Mouse (Mus musculus) kidney, postnatal 14 days (tissue): ENCODE results near the gene Cfap20.

ENCODE experiments used
- DNase-seq: peaks from one replicate; pipeline ENCODE4 v3.0.0; 2022; ENCODE audit warnings: mixed read lengths

The Cfap20 gene

DNA sequence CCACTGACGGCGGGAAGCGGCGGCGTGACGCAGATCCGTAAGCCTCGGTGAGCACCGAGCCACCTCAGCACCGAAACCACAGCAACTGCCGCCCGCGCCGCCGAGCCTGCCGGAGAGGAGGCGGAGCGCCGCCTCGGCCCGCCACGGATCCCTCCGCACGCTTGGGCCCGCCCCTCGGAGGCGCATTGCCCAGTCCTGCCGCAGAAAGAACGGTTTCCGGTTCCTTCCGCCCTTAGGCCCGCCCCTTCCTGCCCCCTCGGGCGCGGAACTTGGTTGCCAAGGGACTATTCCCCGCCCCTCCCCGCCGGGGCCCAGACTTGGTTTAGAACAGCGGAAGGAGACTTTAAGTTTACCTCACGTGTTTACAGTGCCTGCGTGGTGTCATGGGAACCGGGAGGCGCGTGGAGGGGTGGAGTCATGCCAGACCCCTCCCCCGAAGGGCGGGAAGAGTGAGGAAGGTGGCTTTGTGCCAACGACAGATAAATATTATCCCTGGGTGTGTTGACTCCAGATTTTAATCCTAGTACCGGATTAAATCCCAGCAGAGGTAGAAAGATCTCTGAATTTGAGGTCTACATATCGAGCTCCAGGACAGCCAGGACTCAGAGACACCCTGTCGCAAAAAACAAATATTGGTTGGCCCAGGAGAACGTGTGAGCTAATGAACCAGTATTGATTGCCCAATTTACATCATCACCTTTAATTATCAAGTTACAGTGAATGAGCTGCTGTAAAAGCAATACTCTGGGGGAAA, at the start of gene Cfap20:
Gene Cfap20 (minus strand): TSS at position 184 of the 754 bp plus-strand sequence.
- DNase-seq = peak; percentile 100

DNA sequence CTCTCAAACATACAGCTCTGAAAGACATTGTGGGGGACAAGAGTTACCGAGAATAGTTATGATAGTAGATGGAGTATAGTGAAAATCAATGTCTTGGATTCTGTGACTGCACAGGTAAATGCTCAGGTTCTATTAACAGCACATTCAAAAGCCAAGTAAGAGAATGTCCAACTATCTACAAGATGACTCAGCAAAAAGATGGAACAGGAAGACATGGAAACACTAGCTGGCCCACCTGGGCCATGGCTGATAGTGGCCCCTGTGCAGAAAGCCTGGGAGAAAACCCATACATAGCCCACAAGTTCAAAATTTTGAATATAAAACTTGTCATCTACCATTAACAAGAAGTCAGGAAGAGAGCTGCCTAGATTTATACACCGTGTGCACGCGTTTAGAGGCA, 35.3 kb upstream of the Cfap20 start:
- no peak for DNase-seq

DNA sequence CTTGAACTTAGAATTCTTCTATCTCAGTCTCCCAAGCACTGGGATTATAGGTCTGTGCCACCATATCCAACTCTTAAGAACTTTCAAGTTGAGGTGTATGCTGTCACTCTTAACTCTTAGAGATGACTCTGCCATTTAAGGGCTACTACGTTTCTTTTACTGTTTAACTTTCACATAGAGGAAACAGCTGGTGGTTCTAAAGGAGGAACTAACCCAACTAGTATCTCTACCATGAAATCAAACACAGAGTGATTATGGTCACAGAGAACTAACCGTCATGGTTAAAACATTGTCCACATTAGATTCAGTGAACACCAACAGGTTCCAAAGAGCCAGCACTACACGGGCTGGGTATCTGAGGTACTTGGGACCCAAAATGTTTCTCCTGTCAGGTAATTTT, 34.3 kb upstream of the Cfap20 start:
- DNase-seq = no peak

DNA sequence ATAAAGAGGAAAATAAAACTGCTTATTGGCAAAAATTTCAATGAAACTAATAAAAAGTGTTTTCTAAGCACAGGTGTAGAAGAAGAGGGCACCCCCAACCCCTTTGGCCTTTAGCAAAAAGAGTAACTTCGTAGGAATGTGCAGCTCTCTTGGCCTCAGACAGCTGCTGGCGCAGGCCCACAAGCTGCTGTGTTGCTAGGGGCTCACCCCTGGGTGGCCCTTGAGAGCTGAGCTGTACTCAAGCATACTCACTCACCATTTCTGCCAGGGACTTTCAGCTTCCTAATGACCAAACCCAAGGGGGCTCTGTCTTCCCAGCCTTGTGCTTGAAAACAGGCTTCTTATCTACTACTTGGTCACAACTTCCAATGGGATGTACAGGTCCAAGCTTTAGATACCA, 31.9 kb upstream of the Cfap20 start:
- no peak for DNase-seq

DNA sequence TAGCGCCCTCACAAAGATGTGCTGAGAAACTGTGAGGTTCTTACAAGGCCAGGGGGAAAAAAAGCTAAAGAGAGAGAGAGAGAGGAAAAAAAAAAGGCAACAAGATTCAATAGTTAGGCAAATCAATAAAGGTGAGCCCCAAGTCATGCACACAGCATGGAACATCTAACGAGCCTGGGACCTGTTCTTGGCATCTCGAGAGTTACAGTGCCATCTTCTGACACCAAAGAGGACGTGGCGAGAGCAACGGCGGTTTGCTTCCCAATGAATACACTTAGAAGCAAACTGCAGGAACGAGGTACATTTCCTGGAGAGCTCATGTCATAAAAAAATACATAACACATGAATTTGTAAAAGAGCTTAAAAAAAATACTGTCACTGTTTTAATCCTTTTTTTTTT, 17.8 kb upstream of the Cfap20 start:
- DNase-seq = no peak

DNA sequence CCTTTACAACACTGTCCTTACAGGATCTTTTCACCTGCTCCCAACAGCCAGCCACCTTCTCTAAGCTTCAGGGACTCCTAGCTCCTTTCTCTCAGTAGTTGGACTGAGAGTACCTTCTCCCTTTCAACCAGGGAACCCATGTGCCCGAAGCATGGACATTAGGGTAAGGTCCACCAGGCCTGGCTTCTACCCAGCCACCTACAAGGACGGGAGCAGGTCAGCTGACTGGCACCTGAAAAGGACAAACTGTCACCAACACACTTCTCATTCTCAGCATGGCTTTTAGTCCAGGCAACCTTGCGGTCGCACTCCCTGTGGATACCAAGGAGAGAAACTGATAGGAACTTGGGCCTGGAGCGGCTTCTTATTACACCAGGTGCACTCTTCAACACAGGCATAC, 15.6 kb upstream of the Cfap20 start:
- DNase-seq = peak; percentile 58

DNA sequence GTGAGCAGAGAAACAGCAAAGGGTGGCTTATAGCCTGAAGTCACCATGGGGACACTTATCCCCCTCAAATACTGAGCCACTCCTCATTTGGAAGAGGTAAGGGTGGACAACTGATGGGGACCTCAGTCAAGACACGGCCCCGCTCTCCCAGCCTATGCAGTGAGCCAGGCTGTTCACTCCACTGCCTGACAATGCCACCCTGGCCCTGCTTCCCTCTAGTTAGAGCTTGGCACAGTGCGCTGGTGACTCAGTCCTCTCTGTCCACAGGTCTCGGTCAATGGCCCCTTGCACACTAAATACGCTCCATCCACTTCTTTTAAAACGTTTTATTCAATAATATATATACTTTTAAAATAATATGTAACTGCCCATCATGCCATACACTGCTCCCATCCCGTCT, 13.0 kb upstream of the Cfap20 start:
- DNase-seq = no peak

DNA sequence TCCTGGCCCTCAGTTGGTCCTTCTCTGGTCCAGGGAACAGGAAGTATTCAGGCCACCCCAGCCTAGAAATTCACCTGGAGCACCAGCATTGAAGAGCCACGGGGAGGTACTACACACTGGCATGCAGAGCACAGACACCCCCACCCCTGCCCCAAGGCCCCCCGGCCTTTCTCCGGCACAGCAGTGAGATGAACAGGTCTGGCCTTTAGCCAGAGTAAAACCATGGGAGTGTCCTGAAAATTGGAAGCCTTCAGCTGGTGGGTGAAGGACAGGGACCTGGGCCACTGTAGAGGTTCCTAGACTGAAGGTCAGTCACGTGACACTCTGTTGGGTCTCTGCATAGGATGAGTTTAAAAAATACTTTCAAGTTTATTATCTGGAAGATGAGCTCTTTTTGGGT, 10.4 kb upstream of the Cfap20 start:
- DNase-seq = no peak

DNA sequence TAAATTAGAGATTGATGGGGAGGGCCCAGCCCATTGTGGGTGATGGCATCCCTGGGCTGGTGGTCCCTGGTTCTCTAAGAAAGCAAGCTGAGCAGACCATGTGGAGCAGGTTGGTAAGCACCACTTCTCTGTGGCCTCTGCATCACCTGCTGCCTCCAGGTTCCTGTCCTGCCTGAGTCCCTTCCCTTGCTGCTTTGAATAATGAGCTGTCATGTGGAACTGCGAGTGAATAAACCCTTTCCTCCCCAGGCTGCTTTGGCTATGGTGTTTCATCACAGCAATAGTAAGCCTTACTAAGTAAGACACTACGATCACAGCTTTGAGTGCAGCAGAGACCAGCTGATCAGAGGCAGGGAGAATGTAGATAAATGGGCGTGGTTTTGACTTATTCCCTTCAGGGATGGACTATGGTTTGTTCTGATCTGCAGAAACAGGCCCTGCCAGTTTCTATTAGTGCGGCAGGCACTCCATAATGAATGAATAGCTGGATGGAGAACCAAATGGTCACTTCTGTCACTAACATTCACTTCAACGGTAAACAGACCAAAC, 6.9 kb upstream of the Cfap20 start:
- DNase-seq = no peak

DNA sequence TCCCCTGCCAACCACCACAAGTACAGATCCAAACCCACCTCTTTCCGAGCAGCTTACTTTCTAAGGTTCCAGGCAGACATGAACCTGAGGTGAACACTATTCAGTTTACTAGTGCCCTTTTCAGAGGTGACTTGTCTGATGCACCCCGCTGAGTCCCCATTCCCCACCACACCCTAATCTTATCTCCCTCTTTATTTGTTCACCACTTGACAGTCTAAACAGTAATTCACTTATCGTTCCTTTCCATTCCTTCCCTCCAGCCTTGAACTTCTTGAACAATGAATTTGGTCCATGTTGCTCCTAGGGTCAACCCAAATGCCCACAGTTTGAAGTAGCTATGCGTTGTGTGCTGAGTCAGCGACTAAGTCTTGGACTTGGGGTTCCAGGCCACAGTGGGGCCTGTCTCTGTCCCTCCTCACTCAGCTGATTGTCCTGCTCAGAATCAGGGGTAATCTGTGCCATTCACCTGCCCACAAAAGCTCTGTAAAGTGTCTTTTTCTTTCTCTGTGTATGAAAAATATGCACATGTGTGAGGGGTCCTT, 5.6 kb upstream of the Cfap20 start:
- DNase-seq = no peak

DNA sequence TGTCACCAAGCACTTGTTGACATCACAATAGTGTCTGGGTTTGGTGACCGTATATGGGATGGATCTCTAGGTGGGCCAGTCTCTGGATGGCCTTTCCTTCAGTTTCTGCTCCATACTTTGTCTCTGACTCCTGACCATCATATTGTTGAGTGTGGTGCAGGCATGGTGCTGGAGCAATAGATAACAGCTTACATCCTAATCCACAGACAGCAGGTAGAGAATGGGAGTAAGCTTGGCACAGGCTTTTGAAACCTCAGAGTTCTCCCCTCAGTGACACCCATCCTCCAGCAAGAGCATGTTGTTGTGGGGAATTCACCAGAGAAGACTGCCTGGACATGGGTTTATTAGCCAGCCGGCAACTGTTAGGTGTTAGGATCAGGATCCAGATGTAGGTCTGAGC, 4.8 kb upstream of the Cfap20 start:
- DNase-seq = no peak

DNA sequence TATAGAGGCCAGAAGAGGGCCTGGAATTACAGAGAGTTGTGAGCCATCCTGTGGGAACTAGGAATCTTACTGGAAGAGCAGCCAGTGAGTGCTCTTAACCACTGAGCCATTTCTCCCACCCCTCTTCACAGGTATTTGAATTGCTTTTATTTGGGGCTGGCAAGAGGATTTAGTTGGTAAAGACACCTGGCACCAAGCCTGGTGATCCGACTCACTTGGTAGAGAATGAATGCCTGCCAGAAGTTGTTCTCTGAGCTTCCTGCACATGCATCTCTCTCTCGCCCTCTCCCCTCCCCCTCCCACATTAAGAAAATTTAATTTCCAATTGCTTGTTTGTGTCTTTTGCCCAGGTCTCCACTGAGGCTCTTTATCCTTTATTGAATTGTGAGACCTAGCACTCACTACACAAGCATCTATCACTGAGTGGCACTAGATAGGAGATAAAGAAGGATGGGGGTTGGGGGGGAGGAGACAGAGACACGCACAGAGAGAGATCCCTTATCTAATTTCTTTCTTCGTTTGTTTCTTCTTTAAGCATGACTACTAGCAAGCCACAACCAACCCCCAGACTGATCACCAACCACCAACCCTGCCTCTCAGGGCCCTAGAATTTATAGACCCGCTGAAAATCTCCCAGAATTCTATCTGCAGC, 2.8 kb upstream of the Cfap20 start:
- DNase-seq = no peak

DNA sequence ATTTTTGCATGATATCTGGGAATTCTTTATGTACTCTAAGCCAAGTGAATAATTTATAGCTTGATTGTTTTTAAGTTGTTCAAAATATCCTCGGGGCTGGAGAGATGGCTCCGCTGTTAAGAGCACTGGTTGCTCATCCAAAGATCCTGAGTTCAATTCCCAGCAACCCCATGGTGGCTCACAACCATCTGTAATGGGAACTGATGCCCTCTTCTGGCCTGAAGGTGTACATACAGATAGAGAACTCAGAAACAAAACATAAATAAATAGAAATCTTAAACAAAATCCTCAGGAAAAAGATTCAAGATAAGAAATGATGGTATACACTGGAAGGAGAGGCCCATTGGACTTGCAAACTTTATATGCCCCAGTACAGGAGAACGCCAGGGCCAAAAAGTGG, 1.3 kb upstream of the Cfap20 start:
- DNase-seq = no peak

DNA sequence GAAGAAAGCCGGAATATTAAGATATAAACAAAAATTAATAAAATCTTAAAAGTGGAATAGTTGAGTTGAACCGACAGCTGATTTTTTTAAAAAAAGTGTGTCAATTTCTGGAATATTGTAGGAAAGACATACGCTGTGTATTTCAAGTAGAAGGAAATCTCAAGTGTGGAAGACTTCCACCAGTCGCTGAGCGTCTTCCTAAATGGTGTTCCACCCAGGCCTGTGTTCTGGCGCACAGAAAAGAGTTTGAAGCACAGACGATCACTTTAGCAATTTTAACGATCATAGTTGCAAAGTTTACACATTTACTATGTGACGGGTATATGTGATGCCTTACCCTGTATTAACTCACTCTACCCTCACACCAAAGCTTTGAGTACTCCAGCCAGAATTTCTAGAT, 802 bp upstream of the Cfap20 start:
- DNase-seq = no peak

DNA sequence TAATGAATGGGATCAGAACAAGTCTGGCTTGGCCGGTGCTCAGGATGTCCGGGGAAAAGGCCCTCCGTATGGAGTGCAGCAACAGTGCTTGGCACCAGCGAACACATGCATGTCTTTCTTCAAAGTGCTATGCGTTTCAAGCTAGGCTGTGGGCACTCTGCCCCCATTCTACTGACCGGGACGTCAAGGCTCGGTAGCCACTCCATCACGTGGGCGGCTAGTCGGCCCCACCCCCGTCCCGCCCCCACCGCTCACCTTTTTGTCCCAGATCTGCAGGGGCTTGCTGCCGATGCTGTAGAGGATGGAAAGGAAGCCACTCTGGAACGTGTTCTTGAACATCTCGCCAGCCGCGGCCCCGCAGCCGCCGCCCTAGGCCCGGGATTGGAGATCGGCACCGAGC, 436 bp downstream of the Cfap20 start:
- no peak for DNase-seq

DNA sequence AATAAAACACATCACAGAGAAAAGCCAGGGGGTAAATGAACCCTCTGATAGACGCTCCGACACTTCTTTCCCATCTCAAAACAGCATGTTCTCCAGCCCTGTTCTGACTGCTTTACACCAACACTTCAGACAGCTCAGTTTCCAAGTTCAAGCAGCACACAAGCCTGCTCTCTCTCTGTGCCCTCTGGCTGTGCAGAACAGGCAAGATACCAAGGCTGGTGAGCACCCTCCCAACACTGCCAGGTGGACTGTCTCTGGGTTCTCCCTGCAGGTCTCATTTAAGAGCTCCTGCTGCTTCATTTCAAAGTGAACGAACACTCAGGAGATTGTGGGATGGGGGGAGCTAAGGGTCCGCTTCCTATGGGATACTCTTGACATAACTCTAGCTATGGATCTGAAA, 1.5 kb downstream of the Cfap20 start:
- DNase-seq = no peak

DNA sequence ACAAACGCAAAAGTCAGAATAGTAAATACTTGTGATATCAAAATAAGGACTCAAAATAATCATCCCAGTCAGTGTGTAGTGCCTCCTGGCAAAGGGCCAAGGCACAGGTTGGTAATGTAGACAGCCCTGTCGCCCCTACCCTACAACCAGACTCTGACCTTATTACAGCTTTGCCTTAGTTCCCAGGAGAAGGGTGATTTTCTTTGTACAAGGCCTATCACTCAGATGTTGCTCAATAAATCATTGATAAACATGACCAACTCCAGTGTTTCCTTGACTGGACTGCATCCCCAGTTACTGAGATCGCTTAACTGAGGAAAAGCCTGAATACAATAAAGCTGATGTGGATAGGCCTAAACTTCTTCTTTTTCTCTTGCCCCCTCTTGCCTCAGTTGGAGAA, 2.2 kb downstream of the Cfap20 start:
- no peak for DNase-seq

DNA sequence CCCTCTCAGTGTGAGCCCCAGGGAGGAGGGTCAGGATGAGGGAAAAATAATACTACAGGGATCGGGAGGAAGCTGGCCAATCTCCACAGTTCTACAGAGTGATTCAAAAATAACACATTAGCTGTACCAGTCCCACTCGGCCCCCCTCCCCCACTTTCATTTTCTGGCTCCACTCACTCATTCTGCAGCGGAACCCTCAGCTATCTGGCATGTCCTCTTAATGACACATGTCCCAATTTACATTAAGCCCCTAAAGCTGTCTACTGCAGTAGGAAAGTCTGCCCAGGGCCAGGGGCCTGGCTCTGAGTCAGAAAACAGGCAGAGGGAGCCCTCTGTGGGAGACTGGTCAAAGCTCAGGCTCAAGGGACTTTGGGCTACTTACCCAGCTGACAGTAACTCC, 4.7 kb downstream of the Cfap20 start:
- DNase-seq = peak; percentile 80

DNA sequence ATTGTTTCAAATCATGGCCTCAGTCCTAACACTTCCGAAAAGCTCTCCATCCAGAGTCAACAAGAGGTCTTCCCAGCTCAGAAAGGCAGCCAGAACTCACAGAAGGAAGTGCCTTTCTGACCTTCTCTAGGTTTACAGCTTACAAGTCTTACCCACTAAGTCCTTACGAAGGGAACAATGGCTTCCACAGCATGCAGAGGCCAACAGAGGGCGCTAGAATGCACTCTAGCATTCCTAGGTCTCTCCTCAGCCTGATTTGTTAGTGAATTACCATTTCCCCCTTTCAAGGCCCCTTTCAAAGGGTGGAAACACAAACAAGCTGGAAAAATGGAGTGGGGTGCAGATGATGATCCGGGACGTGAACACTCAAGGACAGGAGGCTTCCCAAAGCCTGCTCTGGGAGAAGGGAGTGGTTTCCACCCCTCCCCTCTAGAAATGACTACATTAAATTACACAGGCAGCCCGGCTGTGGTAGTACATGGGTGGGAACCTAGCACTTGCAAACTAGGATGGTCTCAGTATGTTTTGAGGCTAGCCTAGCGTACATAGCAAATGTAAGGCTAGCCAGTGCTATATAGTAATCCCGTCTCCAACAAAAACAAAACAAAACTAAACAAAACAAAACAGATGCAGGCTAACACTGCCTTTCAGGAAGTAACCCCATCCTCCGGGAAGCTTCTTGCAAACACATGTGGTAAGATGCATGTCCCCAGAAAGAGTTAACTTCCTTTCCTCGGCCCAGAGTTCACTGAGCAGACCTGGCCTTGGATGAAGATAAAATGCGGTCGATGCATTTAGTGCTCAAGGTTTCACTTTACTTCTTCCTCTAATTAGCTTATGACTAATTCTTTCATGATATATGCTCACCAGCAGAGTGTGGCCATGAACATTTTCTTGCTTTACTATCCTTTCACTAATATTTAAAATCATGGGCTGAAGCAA, 6.8 kb downstream of the Cfap20 start:
- peak; percentile 83 for DNase-seq

DNA sequence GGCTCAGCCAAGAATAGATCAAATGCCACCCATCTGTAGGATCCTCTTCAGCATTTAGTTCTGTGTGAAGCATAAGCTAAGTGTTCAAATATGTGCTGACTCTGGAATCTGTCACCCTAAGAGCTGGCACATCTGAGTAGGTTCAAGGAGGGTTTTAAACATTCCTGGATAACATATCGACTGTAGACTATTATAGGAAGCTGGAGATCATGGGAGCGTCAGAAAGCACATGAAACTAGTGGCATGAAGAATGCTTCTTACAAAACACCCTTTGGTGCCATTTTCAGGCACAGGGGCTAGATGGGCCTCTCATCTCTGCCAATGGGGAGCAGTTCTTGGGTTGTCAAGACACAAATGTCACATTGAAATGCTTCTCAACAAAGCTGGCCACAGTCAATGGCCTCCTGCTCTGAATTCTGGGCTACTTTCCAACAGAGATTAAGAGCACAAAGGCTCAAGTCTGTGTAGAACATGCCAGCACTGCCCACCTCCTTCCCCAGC, 7.8 kb downstream of the Cfap20 start:
- DNase-seq = peak; percentile 38

DNA sequence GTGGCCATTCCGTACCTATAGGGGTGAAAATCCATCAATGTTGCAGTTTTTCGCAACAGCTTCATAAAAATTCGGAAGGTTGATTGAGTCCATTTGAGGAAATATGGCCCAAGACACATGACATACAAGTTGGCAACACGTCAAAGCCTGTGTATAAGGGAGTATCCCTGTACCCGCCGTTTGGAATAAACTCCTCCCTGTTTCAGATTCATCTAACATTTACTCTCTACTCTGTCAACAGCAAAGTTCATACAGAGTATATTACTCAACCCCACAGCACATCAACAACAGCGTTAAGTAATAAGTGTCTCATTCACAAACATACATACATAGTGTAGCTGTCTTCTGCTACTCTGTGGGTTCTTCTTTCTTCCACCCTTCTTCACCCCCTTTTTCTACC, 10.0 kb downstream of the Cfap20 start:
- no peak for DNase-seq

DNA sequence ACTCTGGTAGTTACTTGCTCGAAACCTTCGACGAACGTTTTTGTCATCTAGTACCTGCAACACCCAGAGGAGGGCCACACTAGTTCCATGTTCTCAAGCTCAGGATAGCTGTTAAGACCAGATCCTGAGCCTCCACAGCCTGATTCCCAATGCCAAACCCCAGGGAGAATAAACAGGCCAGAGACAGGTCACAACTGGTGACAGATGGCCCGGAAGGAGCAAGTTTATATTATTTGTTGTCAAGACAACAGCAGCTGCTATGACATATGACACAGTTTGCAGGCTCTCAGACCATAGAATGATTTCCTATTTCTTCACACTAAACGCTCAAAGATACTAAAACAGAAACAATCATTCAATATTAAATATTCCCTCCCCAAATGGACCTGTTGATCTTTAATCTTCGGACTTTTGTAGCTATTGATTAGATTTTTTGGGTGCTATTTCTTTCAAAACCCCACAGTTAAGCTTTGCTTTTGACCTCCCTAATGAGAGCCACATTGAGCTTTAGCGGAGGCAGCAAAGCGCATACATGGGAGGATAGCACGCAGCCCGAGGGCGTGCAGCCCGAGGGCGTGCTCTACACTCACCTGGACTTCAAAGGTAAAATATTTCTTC, 12.4 kb downstream of the Cfap20 start:
- no peak for DNase-seq
